Mouse (Mus musculus) midbrain, embryonic 15.5 days (tissue): ENCODE data around the gene 4930442H23Rik. TPM values are rescaled to one million over a fixed set of nuclear protein-coding genes. Genes with fewer than 3 reads are reported as not detected.
"Not testable (repeated sequence)": the region's sequence is repeated elsewhere in the genome, so short reads cannot be mapped to it uniquely, and the experiment has no call there.

Experiments used
- ATAC-seq: fragments of 200-750 bp; cut with Nextera tagmentation; replicated peaks from 2 replicates; pipeline ENCODE4 v1.8.0; 2017; ENCODE audit warnings: moderate TSS enrichment
- H3K27ac ChIP-seq: fragments of 300-500 bp; sonication (generic); 2 replicates; pipeline ENCODE4 v1.5.1; 2015; ENCODE audit warnings: mild to moderate bottlenecking, inconsistent platforms
- H3K27me3 ChIP-seq: fragments of 300-500 bp; sonication (generic); replicated peaks from 2 replicates; pipeline ENCODE4 v1.6.1; 2015; ENCODE audit warnings: inconsistent platforms
- H3K36me3 ChIP-seq: fragments of 300-500 bp; sonication (generic); replicated peaks from 2 replicates; pipeline ENCODE4 v1.6.1; 2015; ENCODE audit warnings: inconsistent platforms
- H3K4me1 ChIP-seq: fragments of 300-500 bp; sonication (generic); 2 replicates; pipeline ENCODE4 v1.6.1; 2015; ENCODE audit warnings: inconsistent platforms
- H3K4me2 ChIP-seq: fragments of 300-500 bp; sonication (generic); 2 replicates; pipeline ENCODE4 v1.6.1; 2015; ENCODE audit warnings: inconsistent platforms, mild to moderate bottlenecking, moderate library complexity
- H3K4me3 ChIP-seq: fragments of 300-500 bp; sonication (generic); 2 replicates; pipeline ENCODE4 v1.5.1; 2015; ENCODE audit warnings: mild to moderate bottlenecking, inconsistent platforms
- H3K9ac ChIP-seq: fragments of 300-500 bp; sonication (generic); 2 replicates; pipeline ENCODE4 v1.6.1; 2015; ENCODE audit warnings: mild to moderate bottlenecking, inconsistent platforms
- H3K9me3 ChIP-seq: fragments of 300-500 bp; sonication (generic); 2 replicates; pipeline ENCODE4 v1.6.1; 2016; ENCODE audit warnings: inconsistent platforms
- WGBS: fragments of 180-500 bp; shearing (Covaris S2); methylation state at CpG from one replicate; pipeline ENCODE4 v1.1.7; 2015; ENCODE audit warnings: mixed read lengths; 5-methylcytosine and 5-hydroxymethylcytosine counted together
- polyA plus RNA-seq: library from polyadenylated mRNA; unstranded; fragments of >200 nt; fragmentation: Nextera tagmentation; extraction: Ambion mirVana; gene quantifications from 2 replicates; pipeline ENCODE4 v1.2.1, GENCODE M21; 2015

4930442H23Rik gene
- not detected in 2 replicates for polyA plus RNA-seq

DNA sequence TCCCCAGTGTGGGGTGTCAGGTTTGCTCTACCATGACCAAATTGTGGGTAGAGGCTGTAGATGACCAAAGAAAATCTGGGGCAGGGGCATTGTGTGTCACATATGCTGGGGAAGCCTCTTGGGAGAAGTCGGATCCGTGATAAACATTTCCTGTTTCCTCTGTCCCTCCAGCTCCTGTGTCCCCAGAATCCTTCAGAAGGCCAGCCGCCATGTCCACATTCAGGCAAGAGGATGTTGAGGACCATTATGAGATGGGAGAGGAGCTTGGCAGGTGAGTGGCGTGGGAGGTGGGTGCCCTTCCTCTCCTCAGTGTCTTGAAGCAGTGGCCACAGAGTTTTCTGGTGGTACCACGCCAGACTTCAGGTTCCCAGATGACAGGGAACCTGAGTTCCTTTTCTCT, at the start of gene 4930442H23Rik:
Gene 4930442H23Rik (minus strand): TSS at position 45 of the 400 bp plus-strand sequence.
- no peaks in the 10 kb centered on the region for H3K27me3 ChIP-seq
- peak within 1 kb of the TSS; percentile 72 for H3K9ac ChIP-seq
- peak within 1 kb of the TSS; percentile 88 for H3K27ac ChIP-seq
- H3K36me3 ChIP-seq, result peaks cover 48% of the 10 kb centered on the region
- 86% methylated on average over 5 of the region's 5 CpGs for WGBS
- peaks cover 23% of the 10 kb centered on the region for H3K4me1 ChIP-seq
- H3K4me3 ChIP-seq, result peak within 1 kb of the TSS; percentile 58
- H3K9me3 ChIP-seq, result no peaks in the 10 kb centered on the region
- no peak for ATAC-seq
- peak within 1 kb of the TSS; percentile 53 for H3K4me2 ChIP-seq

GRCm38 (mm10) chr10:81233226-81233585, 49.6 kb upstream of the 4930442H23Rik start:
- peak overlapping the region; percentile 69 for H3K9ac ChIP-seq
- H3K4me1 ChIP-seq, result peaks cover 45% of the 10 kb centered on the region
- H3K27me3 ChIP-seq, result peaks cover 3% of the 10 kb centered on the region; the same call in 1 of the 2 replicates
- no peaks in the 10 kb centered on the region for H3K36me3 ChIP-seq
- H3K4me2 ChIP-seq, result peak overlapping the region; percentile 62
- 0% methylated on average over 24 of the region's 28 CpGs for WGBS
- H3K27ac ChIP-seq, result peak overlapping the region; percentile 63
- H3K4me3 ChIP-seq, result peak overlapping the region; percentile 63
- no peaks in the 10 kb centered on the region for H3K9me3 ChIP-seq
- ATAC-seq, result peak; percentile 43

GRCm38 (mm10) chr10:81232580-81233225, 49.1 kb upstream of the 4930442H23Rik start, which contains the start of gene Zfr2:
Zfr2 (plus strand) TSS chr10:81233155.
- H3K27me3 ChIP-seq, result no peaks in the 10 kb centered on the region
- peak; percentile 57 for ATAC-seq
- H3K9me3 ChIP-seq, result no peaks in the 10 kb centered on the region
- no peaks in the 10 kb centered on the region for H3K36me3 ChIP-seq
- peak within 1 kb of the TSS; percentile 69 for H3K9ac ChIP-seq
- H3K4me2 ChIP-seq, result peak within 1 kb of the TSS; percentile 62
- H3K4me3 ChIP-seq, result peak within 1 kb of the TSS; percentile 63
- peak within 1 kb of the TSS; percentile 63 for H3K27ac ChIP-seq
- peaks cover 50% of the 10 kb centered on the region for H3K4me1 ChIP-seq
- 8% methylated on average over 29 of the region's 29 CpGs for WGBS

DNA sequence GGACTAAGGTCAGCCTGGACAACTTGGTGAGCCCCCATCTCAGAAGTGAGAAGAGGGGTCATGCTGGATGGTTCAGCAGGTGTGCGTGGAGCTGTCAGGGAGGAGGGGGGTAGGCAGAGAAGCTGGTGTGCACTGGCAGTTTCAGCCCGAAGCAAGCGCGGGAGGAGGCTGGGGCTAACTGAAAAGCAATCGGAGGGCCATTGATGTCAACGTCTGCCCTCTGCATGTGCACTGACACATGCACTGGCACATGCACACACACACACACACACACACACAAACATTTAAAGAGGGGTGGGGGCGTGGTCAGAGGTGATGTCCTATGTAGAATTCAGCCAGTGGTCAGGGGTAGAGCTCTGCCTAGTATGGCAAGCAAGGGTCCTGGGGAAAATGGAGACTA, 47.8 kb upstream of the 4930442H23Rik start:
- Histone ChIP-seq H3K27ac (peak overlapping the region; percentile 96), H3K4me1 (peaks cover 57% of the 10 kb centered on the region), H3K36me3 (no peaks in the 10 kb centered on the region), H3K27me3 (no peaks in the 10 kb centered on the region), H3K9ac (peak overlapping the region; percentile 34; the same call in 1 of the 2 replicates), H3K4me2 (peak overlapping the region; percentile 75), H3K4me3 (peak overlapping the region; percentile 93), H3K9me3 (no peaks in the 10 kb centered on the region)
- WGBS, result 50% methylated on average over 7 of the region's 7 CpGs
- peak; percentile 3; the same call in 1 of the 2 replicates for ATAC-seq

GRCm38 (mm10) chr10:81230438-81231332, 47.0 kb upstream of the 4930442H23Rik start, which contains the start of gene Atcay:
Atcay (minus strand) TSS chr10:81230833.
- peak; percentile 90 for ATAC-seq
- no peaks in the 10 kb centered on the region for H3K27me3 ChIP-seq
- peaks cover 57% of the 10 kb centered on the region for H3K4me1 ChIP-seq
- 3% methylated on average over 27 of the region's 27 CpGs for WGBS
- H3K36me3 ChIP-seq, result no peaks in the 10 kb centered on the region
- peak within 1 kb of the TSS; percentile 93 for H3K4me3 ChIP-seq
- H3K9ac ChIP-seq, result peak within 1 kb of the TSS; percentile 100
- H3K4me2 ChIP-seq, result peak within 1 kb of the TSS; percentile 75
- no peaks in the 10 kb centered on the region for H3K9me3 ChIP-seq
- H3K27ac ChIP-seq, result peak within 1 kb of the TSS; percentile 96

DNA sequence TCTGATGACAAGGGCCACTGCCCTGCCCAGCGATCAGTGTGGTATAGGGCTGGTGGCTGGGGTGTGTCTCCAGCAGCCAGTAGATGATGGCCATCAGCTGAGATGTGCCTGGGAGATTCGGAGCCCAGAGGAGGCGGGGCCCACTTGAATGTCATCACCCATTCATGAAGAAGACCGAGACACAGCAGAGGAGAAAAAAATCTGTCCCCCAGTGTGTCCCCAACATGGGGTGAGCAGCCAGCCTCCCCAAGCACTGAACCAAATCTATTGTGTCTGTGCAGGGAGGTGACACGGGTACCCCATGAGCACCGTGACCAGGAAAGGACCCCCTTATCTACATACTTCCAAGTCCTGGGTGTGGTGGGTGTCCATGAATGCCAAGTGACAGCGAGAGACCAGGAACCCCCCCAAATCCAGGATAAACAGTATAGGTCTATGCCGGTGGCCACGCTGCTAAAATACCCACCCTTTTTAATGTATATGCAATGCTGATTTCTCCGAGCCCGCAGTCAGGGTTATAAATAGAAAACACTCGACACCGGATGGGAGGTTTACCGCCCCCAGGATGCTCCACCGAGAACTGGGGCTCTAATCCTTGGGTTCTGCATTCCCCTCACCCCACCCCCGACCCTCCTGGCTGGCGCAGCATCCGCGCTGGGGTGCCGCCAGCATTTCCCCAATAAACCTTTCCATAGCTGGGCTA, 46.2 kb upstream of the 4930442H23Rik start:
- WGBS, result 6% methylated on average over 20 of the region's 20 CpGs
- Histone ChIP-seq H3K4me3 (peak overlapping the region; percentile 93), H3K9ac (peak overlapping the region; percentile 100), H3K36me3 (no peaks in the 10 kb centered on the region; the same call in 1 of the 2 replicates), H3K27ac (peak overlapping the region; percentile 96), H3K9me3 (no peaks in the 10 kb centered on the region), H3K4me2 (peak overlapping the region; percentile 75), H3K4me1 (peaks cover 57% of the 10 kb centered on the region), H3K27me3 (no peaks in the 10 kb centered on the region)
- peak; percentile 24 for ATAC-seq

DNA sequence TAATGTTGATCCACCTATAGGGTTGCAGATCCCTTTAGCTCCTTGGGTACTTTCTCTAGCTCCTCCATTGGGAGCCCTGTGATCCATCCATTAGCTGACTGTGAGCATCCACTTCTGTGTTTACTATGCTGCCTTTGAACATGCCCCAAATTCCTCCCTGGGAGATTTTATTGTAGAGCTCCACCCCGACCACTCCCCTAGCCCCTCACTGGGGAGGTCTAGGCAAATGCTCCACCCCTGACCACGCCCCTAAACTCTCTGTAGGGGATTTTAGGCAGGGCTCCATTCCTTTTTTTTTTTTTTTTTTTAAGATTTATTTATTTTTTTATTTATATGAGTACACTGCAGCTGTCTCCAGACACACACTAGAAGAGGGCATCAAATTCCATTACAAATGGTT, 40.1 kb upstream of the 4930442H23Rik start:
- not testable (repeated sequence) for H3K9me3 ChIP-seq, H3K4me2 ChIP-seq, H3K27me3 ChIP-seq, ATAC-seq, H3K4me3 ChIP-seq, H3K27ac ChIP-seq, H3K9ac ChIP-seq
- 68% methylated on average over 2 of the region's 2 CpGs for WGBS
- peaks cover 18% of the 10 kb centered on the region for H3K4me1 ChIP-seq
- H3K36me3 ChIP-seq, result peaks cover 30% of the 10 kb centered on the region

GRCm38 (mm10) chr10:81221402-81222015, 37.9 kb upstream of the 4930442H23Rik start:
- Histone ChIP-seq H3K27me3 (no peaks in the 10 kb centered on the region), H3K9me3 (no peaks in the 10 kb centered on the region), H3K4me3 (no peak overlapping the region), H3K4me1 (0 out of 2 replicates have a peak, but pooled peaks cover under 1% of the 10 kb centered on the region), H3K4me2 (no peak overlapping the region), H3K36me3 (peaks cover 42% of the 10 kb centered on the region), H3K9ac (no peak overlapping the region), H3K27ac (no peak overlapping the region)
- ATAC-seq, result no peak
- WGBS, result 86% methylated on average over 5 of the region's 5 CpGs

DNA sequence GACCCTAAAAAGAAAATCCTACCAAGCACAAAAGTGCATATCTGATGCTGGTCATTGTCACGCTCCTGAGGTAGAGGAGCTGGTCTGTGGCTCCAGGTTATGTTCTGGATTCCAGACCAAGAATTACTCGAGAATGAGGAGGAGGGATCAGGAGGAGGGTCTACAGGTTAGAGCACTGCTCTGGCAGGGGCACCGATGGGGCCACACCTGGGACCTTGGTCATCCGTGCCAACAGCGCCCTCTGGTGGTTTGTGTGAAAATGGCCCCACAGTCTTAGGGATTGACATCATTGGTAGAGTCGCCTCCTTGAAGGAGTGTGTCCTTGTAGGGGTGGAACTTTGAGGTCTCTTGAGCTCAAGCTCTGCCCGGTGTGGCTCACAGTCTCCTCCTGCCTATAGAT, 34.3 kb upstream of the 4930442H23Rik start:
- no peak overlapping the region for H3K9ac ChIP-seq
- H3K4me2 ChIP-seq, result no peak overlapping the region
- no peak overlapping the region for H3K4me3 ChIP-seq
- H3K27ac ChIP-seq, result no peak overlapping the region
- ATAC-seq, result no peak
- no peaks in the 10 kb centered on the region for H3K9me3 ChIP-seq
- WGBS, result 41% methylated on average over 7 of the region's 7 CpGs
- H3K27me3 ChIP-seq, result no peaks in the 10 kb centered on the region
- H3K4me1 ChIP-seq, result no peaks in the 10 kb centered on the region
- H3K36me3 ChIP-seq, result peaks cover 51% of the 10 kb centered on the region

- not testable (repeated sequence) for H3K4me1 ChIP-seq, H3K4me3 ChIP-seq, H3K27me3 ChIP-seq, ATAC-seq, H3K9me3 ChIP-seq, H3K4me2 ChIP-seq, H3K27ac ChIP-seq, H3K9ac ChIP-seq
- WGBS, result 22% methylated on average over 1 of the region's 1 CpGs
- H3K36me3 ChIP-seq, result peaks cover 57% of the 10 kb centered on the region
These were observed 33.6 kb upstream of the 4930442H23Rik start for GRCm38 (mm10) chr10:81217267-81217666.

DNA sequence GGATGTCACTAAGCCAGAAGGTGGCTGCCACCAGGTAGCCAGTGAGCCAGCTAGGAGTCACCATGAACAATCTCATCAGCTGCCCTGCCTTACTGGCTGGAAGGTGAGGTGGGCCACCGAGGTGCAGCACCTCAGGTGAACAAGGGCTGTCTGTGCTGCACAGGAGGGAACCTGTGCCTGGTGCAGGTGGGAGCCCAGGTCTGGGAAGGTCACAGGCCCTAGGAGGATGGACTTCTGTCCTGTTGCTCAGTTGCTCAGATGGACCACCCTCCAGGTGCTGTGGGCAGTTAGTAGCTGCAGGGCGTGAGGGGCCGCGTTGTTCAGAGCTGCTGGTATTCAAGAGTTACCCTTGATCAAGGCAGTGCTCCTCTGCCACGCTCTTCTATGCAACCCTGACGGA, 33.2 kb upstream of the 4930442H23Rik start:
- no peak for ATAC-seq
- no peak overlapping the region for H3K9ac ChIP-seq
- 92% methylated on average over 6 of the region's 6 CpGs for WGBS

More for the DNA sequence above, 33.2 kb upstream of the 4930442H23Rik start:
- H3K36me3 ChIP-seq, result peaks cover 57% of the 10 kb centered on the region
- H3K4me2 ChIP-seq, result no peak overlapping the region
- no peaks in the 10 kb centered on the region for H3K9me3 ChIP-seq
- no peaks in the 10 kb centered on the region for H3K4me1 ChIP-seq
- no peaks in the 10 kb centered on the region for H3K27me3 ChIP-seq
- no peak overlapping the region for H3K27ac ChIP-seq
- H3K4me3 ChIP-seq, result no peak overlapping the region
